Mouse (Mus musculus) ES-E14 (cell line): Measurements from ENCODE around the gene Hist1h3f.

Experiments used
- CHD2 ChIP-seq: IDR thresholded peaks from 2 replicates; pipeline ENCODE4 v1.6.1; 2014; ENCODE audit warnings: mild to moderate bottlenecking, low read depth, low read length, inconsistent platforms
- MAFK ChIP-seq: IDR thresholded peaks from 2 replicates; pipeline ENCODE4 v1.6.1; 2014; ENCODE audit warnings: mild to moderate bottlenecking, low read depth, low read length, inconsistent platforms; ENCODE audit not compliant: insufficient read depth
- ZNF384 ChIP-seq: IDR thresholded peaks from 2 replicates; pipeline ENCODE4 v1.6.1; 2012; ENCODE audit warnings: low read depth, low read length, inconsistent platforms

DNA sequence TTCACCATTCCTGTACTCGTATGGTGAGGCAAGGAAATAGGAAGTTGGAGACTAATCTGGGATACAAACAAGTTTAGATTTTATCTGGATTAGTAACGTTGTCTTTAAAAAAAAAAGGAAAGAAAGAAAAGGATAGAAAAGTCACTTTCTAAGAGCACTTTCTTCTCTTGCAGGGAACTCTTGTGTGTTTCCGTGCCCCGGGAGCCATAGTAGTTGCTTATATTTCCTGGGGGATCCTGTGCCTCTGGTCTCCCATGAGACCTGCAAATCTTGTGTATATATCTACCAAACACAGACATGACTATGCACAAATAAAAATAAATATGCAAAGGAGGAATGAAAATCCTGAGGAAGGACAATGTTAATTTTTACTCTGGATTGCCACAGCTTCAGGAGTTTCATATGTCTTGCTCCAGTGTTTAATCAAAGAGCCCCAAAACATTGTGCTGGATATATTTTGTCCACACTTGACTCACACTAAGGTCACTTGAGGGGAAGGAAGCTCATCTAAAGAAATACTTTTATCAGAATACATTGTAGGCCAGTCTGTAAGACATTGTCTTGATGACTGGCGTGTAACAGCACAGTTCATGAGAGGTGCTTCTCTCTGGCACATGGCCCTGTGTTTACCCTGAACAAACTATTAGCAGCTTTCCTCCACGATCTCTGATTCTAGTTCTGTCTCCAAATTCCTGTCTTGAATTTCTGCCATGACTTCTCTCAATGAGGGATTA lies 33.2 kb downstream of the Hist1h3f start:
- TF ChIP-seq ZNF384 (no peak), CHD2 (no peak), MAFK (no peak)
